Mouse (Mus musculus): Measurements from ENCODE around the gene Polh. TPM values are rescaled to one million over a fixed set of nuclear protein-coding genes. Genes with fewer than 3 reads are reported as not detected.

Gene Polh
- 21.5 and 23.3 TPM in 2 replicates for polyA plus RNA-seq (2015; fragmentation: Nextera tagmentation; extraction: Ambion mirVana)

GRCm38 (mm10) chr17:46202421-46203071 lies at the start of gene Polh, which contains the start of gene Xpo5:
Gene Polh (minus strand): TSS chr17:46202645.
Gene Xpo5 (plus strand): TSS chr17:46202782.

GRCm38 (mm10) chr17:46247512-46248188 lies 45.2 kb upstream of the Polh start, which contains the start of the genes Polr1c and Yipf3:
Gene Polr1c (minus strand): TSS chr17:46248054.
Gene Yipf3 (plus strand): TSS chr17:46248080.

GRCm38 (mm10) chr17:46160686-46161085 lies 41.8 kb downstream of the Polh start, which contains the start of gene Gtpbp2:
Gene Gtpbp2 (plus strand): TSS chr17:46161032.

GRCm38 (mm10) chr17:46152847-46153782 lies 49.3 kb downstream of the Polh start, which contains the start of gene Mad2l1bp:
Gene Mad2l1bp (minus strand): TSS chr17:46153553.

GRCm38 (mm10) chr17:46143578-46144423 lies 58.6 kb downstream of the Polh start, which contains the start of gene Rsph9:
Gene Rsph9 (minus strand): TSS chr17:46144216.

MicroRNAs encoded within 50 kb of the gene (microRNA counts, 519-probe panel; counts per million panel counts)
- microRNA mmu-miR-693-3p (88.3 counts per million), microRNA mmu-miR-693-5p (88.3 counts per million)

Other genes starting within 250 kb of the Polh start
- 4.3 and 5.8 TPM in 2 replicates for gene Vegfa, start 170.3 kb downstream of the Polh start, polyA plus RNA-seq (2015; fragmentation: Nextera tagmentation; extraction: Ambion mirVana)
- 77.6 and 81.4 TPM in 2 replicates for gene Mrps18a, start 91.7 kb downstream of the Polh start, polyA plus RNA-seq (2015; fragmentation: Nextera tagmentation; extraction: Ambion mirVana)
- gene Rsph9, start 58.4 kb downstream of the Polh start, polyA plus RNA-seq (2015; fragmentation: Nextera tagmentation; extraction: Ambion mirVana), result 2.0 and 2.7 TPM in 2 replicates
- 42.7 and 48.3 TPM in 2 replicates for gene Mad2l1bp, start 49.1 kb downstream of the Polh start, polyA plus RNA-seq (2015; fragmentation: Nextera tagmentation; extraction: Ambion mirVana)
- 41.0 and 41.4 TPM in 2 replicates for gene Gtpbp2, start 41.6 kb downstream of the Polh start, polyA plus RNA-seq (2015; fragmentation: Nextera tagmentation; extraction: Ambion mirVana)
- 17.3 and 18.1 TPM in 2 replicates for gene Xpo5, start 137 bp upstream of the Polh start, polyA plus RNA-seq (2015; fragmentation: Nextera tagmentation; extraction: Ambion mirVana)
- 51.1 and 52.9 TPM in 2 replicates for gene Polr1c, start 45.4 kb upstream of the Polh start, polyA plus RNA-seq (2015; fragmentation: Nextera tagmentation; extraction: Ambion mirVana)
- gene Yipf3, start 45.4 kb upstream of the Polh start, polyA plus RNA-seq (2015; fragmentation: Nextera tagmentation; extraction: Ambion mirVana), result 57.2 and 72.5 TPM in 2 replicates
- 0.12 and 0.13 TPM in 2 replicates for gene Lrrc73, start 50.9 kb upstream of the Polh start, polyA plus RNA-seq (2015; fragmentation: Nextera tagmentation; extraction: Ambion mirVana)
- 12.8 and 13.7 TPM in 2 replicates for gene Tjap1, start 80.4 kb upstream of the Polh start, polyA plus RNA-seq (2015; fragmentation: Nextera tagmentation; extraction: Ambion mirVana)
- gene Dlk2, start 94.8 kb upstream of the Polh start, polyA plus RNA-seq (2015; fragmentation: Nextera tagmentation; extraction: Ambion mirVana), result 0.11 and 0.14 TPM in 2 replicates
- 2.1 and 2.7 TPM in 2 replicates for gene Abcc10, start 125.7 kb upstream of the Polh start, polyA plus RNA-seq (2015; fragmentation: Nextera tagmentation; extraction: Ambion mirVana)
- 2.9 and 3.3 TPM in 2 replicates for gene Zfp318, start 181.1 kb upstream of the Polh start, polyA plus RNA-seq (2015; fragmentation: Nextera tagmentation; extraction: Ambion mirVana)
- 0.33 TPM in 1 of 2 replicates, not detected in the other for gene Crip3, start 226.3 kb upstream of the Polh start, polyA plus RNA-seq (2015; fragmentation: Nextera tagmentation; extraction: Ambion mirVana)
- not detected in 2 replicates for gene Slc22a7, start 235.8 kb upstream of the Polh start, polyA plus RNA-seq (2015; fragmentation: Nextera tagmentation; extraction: Ambion mirVana)